Mouse (Mus musculus): ENCODE data around the gene Adat2. TPM values are rescaled to one million over a fixed set of nuclear protein-coding genes. Genes with fewer than 3 reads are reported as not detected.

Gene Adat2
- polyA plus RNA-seq, 1 experiment = 3.3 TPM

DNA sequence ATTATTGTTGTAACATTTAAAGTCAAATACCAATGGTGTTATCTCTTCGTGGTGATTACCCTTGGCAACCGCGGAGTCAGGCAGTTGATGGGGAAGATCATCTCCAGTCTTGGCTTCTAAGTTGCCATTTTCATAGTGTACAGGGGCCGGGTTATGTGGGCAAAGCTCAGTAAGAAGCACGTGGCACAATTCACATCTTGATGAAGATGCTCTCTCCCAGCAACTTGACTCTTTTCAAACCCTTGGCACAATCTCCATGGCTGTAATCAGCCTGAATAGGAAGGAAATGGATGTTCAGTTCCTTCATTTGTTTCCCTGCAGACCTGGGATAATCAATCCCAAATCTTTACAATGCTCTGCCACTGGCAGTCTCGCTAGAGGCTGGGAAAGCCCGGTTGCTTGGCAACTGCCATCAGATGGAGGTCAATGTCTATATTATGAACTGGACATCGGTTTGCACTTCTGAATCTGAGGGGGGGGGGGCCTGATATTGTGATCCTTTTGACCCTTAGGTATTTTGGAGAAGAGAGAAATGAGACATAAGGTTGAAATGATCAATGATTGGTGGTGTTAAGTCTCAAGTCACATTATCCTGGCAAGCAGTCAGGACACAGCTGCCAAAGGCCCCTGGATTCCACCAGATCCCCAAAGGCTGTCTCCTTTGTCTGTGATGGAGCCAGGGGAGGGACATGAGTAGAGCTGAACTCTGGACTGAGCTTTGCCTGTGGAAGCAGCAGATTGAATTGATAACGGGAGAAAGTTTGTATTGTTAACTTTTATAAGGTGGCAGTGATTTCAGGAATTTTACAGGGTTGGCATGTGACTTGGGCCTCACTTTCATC lies 18.2 kb downstream of the Adat2 start:
- H3K4me3 ChIP-seq (ENCODE audit: insufficient read depth, low read depth, low read length) = no peak overlapping the region
- no peaks in the 10 kb centered on the region for H3K4me1 ChIP-seq (ENCODE audit: control insufficient read depth, insufficient read depth, insufficient read length, low read length)
- no peak overlapping the region for H3K27ac ChIP-seq (replicated peaks; ENCODE audit: low read depth, low read length)

DNA sequence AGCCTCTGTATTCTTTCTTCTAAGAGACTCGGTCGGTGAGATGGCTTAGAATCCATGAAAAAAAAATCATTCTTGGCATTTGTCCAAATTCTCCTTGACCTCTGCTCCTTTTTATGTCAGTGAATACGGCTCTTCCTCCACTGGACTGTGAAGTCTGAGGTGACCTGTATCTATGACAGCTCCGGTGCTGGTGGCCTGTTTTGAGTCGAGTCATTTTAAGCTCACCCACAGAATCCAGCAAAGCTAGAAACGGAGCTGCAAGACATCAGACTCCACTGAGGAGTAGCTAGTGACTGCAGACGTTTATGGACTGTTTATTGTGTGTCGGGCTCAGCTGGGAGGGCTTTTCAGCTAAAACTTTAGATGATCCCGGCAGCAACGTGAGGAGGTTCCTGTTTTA lies 19.3 kb downstream of the Adat2 start:
- H3K4me1 ChIP-seq (ENCODE audit: control insufficient read depth, insufficient read depth, insufficient read length, low read length) = no peaks in the 10 kb centered on the region
- no peak overlapping the region for H3K4me3 ChIP-seq (ENCODE audit: insufficient read depth, low read depth, low read length)
- H3K27ac ChIP-seq (replicated peaks; ENCODE audit: low read depth, low read length) = no peak overlapping the region

DNA sequence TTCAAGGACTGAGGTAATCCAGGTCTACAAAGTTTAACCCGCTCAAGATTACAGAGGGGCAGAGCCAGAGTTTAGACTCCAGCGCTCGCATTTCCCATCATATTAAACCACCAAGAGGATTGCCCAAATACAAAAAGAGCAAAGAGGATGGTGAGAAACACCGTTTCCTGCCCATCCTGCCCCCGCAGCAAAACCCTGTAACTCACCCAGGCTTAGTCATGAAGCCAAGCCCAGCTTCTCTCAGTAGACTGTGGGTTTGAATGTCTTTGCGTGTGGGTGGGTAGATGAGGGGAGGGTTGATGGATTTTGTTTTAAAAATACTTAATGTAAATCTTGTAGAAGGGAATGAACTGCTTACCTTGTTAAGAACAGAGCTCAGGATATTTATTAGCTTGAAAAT lies 19.7 kb downstream of the Adat2 start:
- Histone ChIP-seq H3K27ac (replicated peaks; ENCODE audit: low read depth, low read length) (no peak overlapping the region), H3K4me1 (ENCODE audit: control insufficient read depth, insufficient read depth, insufficient read length, low read length) (no peaks in the 10 kb centered on the region), H3K4me3 (ENCODE audit: insufficient read depth, low read depth, low read length) (no peak overlapping the region)

DNA sequence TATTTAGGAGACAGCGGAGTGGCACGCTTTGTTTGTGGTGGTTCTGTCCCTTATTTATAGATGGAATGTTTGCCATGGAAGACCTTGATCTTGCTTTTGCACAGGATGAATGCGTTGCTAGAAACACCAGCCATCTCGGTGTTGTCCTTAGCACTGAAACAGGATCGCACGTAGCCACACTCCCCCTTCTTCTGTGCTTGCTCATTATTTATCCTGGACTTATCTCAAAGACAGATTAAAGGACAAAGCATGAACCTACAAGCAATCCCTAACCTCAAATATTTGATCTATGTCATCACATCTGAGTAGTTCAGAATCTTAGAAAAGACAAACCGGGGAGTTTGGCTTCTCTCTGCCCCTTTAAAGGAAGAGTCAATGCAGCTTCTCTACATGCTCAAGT lies 24.4 kb downstream of the Adat2 start:
- H3K4me1 ChIP-seq (ENCODE audit: control insufficient read depth, insufficient read depth, insufficient read length, low read length) = no peaks in the 10 kb centered on the region
- no peak overlapping the region for H3K4me3 ChIP-seq (ENCODE audit: insufficient read depth, low read depth, low read length)
- H3K27ac ChIP-seq (replicated peaks; ENCODE audit: low read depth, low read length) = no peak overlapping the region

DNA sequence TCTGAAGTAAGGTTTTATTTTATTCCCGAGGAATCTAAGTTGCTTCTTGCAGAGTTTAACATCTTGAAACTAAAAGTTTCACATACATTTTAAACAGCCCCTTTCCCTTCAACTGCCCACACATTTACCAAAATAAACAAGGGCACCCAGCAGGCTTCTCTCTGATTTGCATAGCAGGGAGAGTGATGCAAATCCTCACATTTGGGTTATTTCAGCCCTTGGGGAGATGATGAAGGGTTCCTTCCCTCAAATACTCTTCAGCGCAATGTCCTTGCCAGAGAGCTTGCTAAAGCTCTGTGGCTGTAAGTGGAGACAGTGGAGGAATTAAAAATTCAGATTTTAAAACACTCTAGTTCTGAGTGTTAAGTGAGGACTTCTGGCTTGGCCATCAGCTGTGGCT lies 35.2 kb downstream of the Adat2 start:
- Histone ChIP-seq H3K4me1 (ENCODE audit: control insufficient read depth, insufficient read depth, insufficient read length, low read length) (no peaks in the 10 kb centered on the region), H3K4me3 (ENCODE audit: insufficient read depth, low read depth, low read length) (no peak overlapping the region), H3K27ac (replicated peaks; ENCODE audit: low read depth, low read length) (no peak overlapping the region)

DNA sequence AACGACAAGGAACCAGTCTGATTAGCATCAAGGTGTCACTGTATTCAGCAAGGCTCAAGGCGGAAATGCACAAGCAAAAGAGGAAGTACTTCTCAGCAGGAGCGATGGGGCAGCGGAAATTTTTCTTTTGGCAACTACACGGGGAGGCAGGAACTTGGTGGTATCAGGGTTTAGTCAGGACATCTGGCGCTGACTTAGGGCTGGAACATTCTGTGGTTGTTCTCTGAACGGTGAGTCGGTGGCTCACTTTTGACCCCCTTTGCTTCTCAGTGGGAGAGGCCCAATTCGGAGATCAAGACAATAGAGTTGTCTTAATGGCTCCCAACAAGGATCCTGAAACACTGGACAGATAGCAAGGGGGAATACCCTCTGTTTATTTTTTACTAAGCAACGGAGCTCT lies 39.5 kb downstream of the Adat2 start:
- Histone ChIP-seq H3K27ac (replicated peaks; ENCODE audit: low read depth, low read length) (no peak overlapping the region), H3K4me1 (ENCODE audit: control insufficient read depth, insufficient read depth, insufficient read length, low read length) (no peaks in the 10 kb centered on the region), H3K4me3 (ENCODE audit: insufficient read depth, low read depth, low read length) (no peak overlapping the region)

DNA sequence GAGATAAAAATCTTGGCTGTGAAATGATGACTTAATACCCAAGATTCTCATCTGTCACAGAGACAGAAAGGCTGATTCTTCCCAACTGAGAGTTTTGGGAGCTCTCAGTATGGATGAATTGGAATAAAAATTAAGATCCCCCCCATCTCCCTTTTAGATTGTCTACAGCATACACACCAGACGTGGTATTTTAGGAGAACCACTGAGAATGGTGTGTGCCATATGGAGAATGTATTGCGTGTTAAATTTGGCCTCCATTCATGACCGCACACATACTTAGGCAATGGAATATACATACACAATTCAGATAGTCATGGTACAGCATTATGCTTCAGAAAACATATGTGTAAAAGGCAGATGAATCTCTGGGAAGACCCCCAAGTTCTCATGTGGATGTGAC lies 40.8 kb downstream of the Adat2 start:
- Histone ChIP-seq H3K4me1 (ENCODE audit: control insufficient read depth, insufficient read depth, insufficient read length, low read length) (no peaks in the 10 kb centered on the region), H3K27ac (replicated peaks; ENCODE audit: low read depth, low read length) (no peak overlapping the region), H3K4me3 (ENCODE audit: insufficient read depth, low read depth, low read length) (no peak overlapping the region)

DNA sequence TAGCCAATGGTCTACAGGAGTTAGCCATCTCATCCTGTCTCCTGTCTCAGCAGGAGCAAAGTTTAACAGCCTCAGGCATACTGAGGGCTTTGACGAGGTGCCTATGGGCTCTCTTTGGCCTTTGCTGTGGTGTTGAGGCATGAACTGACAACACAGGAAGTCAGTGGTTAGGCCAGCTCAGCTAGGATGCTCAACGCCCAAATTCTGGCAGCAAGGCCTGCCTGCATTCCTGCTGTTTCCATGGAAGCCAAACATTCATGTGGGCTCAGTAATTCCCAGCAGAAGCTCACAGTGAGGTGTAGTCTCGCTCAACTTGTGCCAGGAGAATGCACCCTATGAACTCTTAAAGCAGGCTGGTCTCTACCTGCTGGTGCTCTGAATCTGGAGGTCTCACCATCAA lies 43.4 kb downstream of the Adat2 start:
- no peak overlapping the region for H3K27ac ChIP-seq (replicated peaks; ENCODE audit: low read depth, low read length)
- H3K4me3 ChIP-seq (ENCODE audit: insufficient read depth, low read depth, low read length) = no peak overlapping the region
- no peaks in the 10 kb centered on the region for H3K4me1 ChIP-seq (ENCODE audit: control insufficient read depth, insufficient read depth, insufficient read length, low read length)

DNA sequence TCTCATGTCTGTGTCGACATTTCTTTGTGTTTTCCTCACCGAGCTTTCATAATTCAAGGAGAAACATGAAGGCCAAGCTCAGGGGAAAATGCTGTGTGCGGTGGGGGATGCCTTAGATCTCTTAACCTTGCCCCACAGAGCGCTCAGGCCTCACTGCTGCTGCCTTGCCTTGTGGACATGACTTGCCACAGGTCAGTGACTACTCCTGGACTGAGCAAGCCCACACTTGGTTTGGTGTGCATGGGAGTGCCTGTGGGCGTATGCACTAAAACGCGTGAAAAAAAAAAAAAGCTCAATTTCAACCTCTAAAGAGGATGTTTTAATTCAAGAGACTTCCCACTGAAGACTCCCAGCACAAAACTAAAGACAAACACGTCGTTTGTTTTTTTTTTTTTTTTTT lies 44.2 kb downstream of the Adat2 start:
- H3K4me3 ChIP-seq (ENCODE audit: insufficient read depth, low read depth, low read length) = no peak overlapping the region
- no peak overlapping the region for H3K27ac ChIP-seq (replicated peaks; ENCODE audit: low read depth, low read length)
- H3K4me1 ChIP-seq (ENCODE audit: control insufficient read depth, insufficient read depth, insufficient read length, low read length) = no peaks in the 10 kb centered on the region

DNA sequence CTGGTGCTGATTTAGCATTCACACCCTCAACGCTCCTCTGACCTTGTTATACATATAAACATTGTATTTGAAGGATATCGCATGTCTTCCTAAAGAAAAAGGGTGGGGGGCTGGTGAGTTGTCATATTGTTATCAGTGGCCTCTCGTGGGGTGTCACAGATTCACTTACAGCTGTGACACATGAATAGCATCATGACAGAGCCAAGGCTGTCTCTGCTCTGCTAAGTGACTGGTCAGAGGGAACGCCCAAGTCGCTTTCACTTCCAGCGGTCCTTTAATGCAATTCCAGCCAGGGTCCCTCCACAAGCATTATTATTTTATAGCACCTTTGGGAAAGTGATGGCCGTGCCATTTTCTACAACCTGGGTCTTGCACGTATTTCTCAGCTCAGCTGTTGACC lies 44.8 kb downstream of the Adat2 start:
- no peak overlapping the region for H3K27ac ChIP-seq (replicated peaks; ENCODE audit: low read depth, low read length)
- H3K4me1 ChIP-seq (ENCODE audit: control insufficient read depth, insufficient read depth, insufficient read length, low read length) = no peaks in the 10 kb centered on the region
- H3K4me3 ChIP-seq (ENCODE audit: insufficient read depth, low read depth, low read length) = no peak overlapping the region

DNA sequence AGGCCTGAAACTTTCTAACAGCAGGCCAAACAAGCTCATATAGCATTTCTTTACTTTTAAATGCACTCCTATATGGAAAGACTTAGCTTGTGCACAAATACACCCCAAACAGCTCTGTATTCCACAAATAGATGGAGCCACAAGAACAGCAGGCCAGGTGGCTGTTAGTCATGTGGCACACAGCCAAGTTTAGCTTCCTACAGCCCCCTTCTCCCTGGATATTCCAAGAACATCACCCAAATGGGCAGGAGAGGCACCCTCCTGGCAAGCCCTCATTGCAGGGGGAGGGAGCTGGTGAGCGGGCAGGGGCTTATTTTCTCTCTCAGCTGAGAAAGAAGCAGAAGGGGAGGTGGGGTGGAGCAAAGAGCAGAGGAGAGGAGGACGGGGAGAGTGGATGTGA lies 48.2 kb downstream of the Adat2 start:
- H3K27ac ChIP-seq (replicated peaks; ENCODE audit: low read depth, low read length) = no peak overlapping the region
- H3K4me3 ChIP-seq (ENCODE audit: insufficient read depth, low read depth, low read length) = no peak overlapping the region
- no peaks in the 10 kb centered on the region for H3K4me1 ChIP-seq (ENCODE audit: control insufficient read depth, insufficient read depth, insufficient read length, low read length)

Other genes with a start within 250 kb of the Adat2 start
- 11.8 and 15.3 TPM in 2 replicates for gene Phactr2, start 78.5 kb upstream of the Adat2 start, polyA plus RNA-seq (2012; ENCODE audit: insufficient read depth, insufficient read length, missing spikeins)
- gene Fuca2, start 53.4 kb upstream of the Adat2 start, polyA plus RNA-seq (2012; ENCODE audit: insufficient read depth, insufficient read length, missing spikeins) = 20.1 and 25.8 TPM in 2 replicates
- 51.4 and 80.3 TPM in 2 replicates for gene Pex3, start 248 bp downstream of the Adat2 start, polyA plus RNA-seq (2012; ENCODE audit: insufficient read depth, insufficient read length, missing spikeins)